Mouse (Mus musculus): ENCODE data around the gene Cnih2. TPM values are rescaled to one million over a fixed set of nuclear protein-coding genes. Genes with fewer than 3 reads are reported as not detected.
"Not testable (repeated sequence)": the region's sequence is repeated elsewhere in the genome, so short reads cannot be mapped to it uniquely, and the experiment has no call there.

Cnih2 gene
- total RNA-seq, 2 experiments from 2014 or later: 595 to 617 TPM

GRCm38 (mm10) chr19:5094746-5095417 is 3.4 kb downstream of the Cnih2 start:
- peak in 1 of 2 experiments; percentile 60 for DNase-seq (ENCODE audit: low spot score in 2 of 2)

GRCm38 (mm10) chr19:5094243-5094632 is 4.1 kb downstream of the Cnih2 start:
- DNase-seq (ENCODE audit: low spot score in 2 of 2): peak; percentile 95 to 99

GRCm38 (mm10) chr19:5093481-5094242 is 4.7 kb downstream of the Cnih2 start:
- no peak for DNase-seq (ENCODE audit: low spot score in 2 of 2)

GRCm38 (mm10) chr19:5092083-5092482 is 6.2 kb downstream of the Cnih2 start:
- no peak for DNase-seq (ENCODE audit: low spot score in 2 of 2)

GRCm38 (mm10) chr19:5089324-5089723 is 9.0 kb downstream of the Cnih2 start:
- DNase-seq (ENCODE audit: low spot score in 2 of 2): no peak

GRCm38 (mm10) chr19:5087884-5088728 is 10.2 kb downstream of the Cnih2 start, which contains the start of gene Yif1a:
Yif1a (plus strand) TSS chr19:5088538.
- peak; percentile 96 to 99 for DNase-seq (ENCODE audit: low spot score in 2 of 2)

GRCm38 (mm10) chr19:5086533-5086932 is 11.8 kb downstream of the Cnih2 start:
- DNase-seq (ENCODE audit: low spot score in 2 of 2): not testable (repeated sequence)

GRCm38 (mm10) chr19:5085145-5085863 is 13.0 kb downstream of the Cnih2 start, which contains the start of gene Tmem151a:
Tmem151a (minus strand) TSS chr19:5085531.
- DNase-seq (ENCODE audit: low spot score in 2 of 2): peak in 1 of 2 experiments; percentile 65

- DNase-seq (ENCODE audit: low spot score in 2 of 2): no peak
Measured at GRCm38 (mm10) chr19:5084834-5085144, 13.5 kb downstream of the Cnih2 start.

GRCm38 (mm10) chr19:5083961-5084833 is 14.1 kb downstream of the Cnih2 start:
- DNase-seq (ENCODE audit: low spot score in 2 of 2): peak in 1 of 2 experiments; percentile 25

GRCm38 (mm10) chr19:5082596-5082995 is 15.7 kb downstream of the Cnih2 start:
- no peak for DNase-seq (ENCODE audit: low spot score in 2 of 2)

GRCm38 (mm10) chr19:5082005-5082404 is 16.3 kb downstream of the Cnih2 start:
- no peak for DNase-seq (ENCODE audit: low spot score in 2 of 2)

- DNase-seq (ENCODE audit: low spot score in 2 of 2): no peak
Measured at GRCm38 (mm10) chr19:5079279-5079678, 19.0 kb downstream of the Cnih2 start.

- no peak for DNase-seq (ENCODE audit: low spot score in 2 of 2)
Measured at GRCm38 (mm10) chr19:5073518-5073917, 24.8 kb downstream of the Cnih2 start.

GRCm38 (mm10) chr19:5073028-5073427 is 25.3 kb downstream of the Cnih2 start:
- DNase-seq (ENCODE audit: low spot score in 2 of 2): peak in 1 of 2 experiments; percentile 59

GRCm38 (mm10) chr19:5072389-5073019 is 25.8 kb downstream of the Cnih2 start:
- DNase-seq (ENCODE audit: low spot score in 2 of 2): peak in 1 of 2 experiments; percentile 6

GRCm38 (mm10) chr19:5071545-5072369 is 26.6 kb downstream of the Cnih2 start:
- peak in 1 of 2 experiments; percentile 48 for DNase-seq (ENCODE audit: low spot score in 2 of 2)

- no peak for DNase-seq (ENCODE audit: low spot score in 2 of 2)
Measured at GRCm38 (mm10) chr19:5071077-5071476, 27.2 kb downstream of the Cnih2 start.
